Comparison of ENCODE assay signal across 19 mouse cellular contexts in the genomic region with DNA sequence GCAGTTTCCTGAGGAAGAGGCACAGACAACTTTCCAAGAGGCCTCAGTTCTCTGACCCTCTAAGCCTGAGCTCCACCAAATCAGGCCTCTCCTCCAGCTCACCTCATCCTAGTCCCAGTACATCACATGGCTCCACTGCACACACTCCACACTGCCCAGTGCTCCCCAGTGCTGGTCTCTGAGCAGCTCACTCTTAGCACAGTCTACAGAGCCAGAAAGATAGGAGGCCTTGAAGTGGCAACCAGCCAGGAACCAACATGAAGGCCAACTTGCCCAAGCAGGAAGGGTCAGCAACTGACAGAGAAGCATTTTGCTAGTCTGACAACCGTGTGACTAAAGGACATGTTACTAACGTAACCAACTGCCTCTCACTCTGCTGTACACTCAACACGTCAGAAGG. TPM values are rescaled to one million over a fixed set of nuclear protein-coding genes. Genes with fewer than 3 reads are reported as not detected.
A peak's percentile ranks its signal among the peaks of the same experiment; 100 is the strongest.
DNase-seq lines count a peak whose midpoint lies in the region; ATAC-seq and TF ChIP-seq lines count a peak whose summit lies in the region.
"Had no signal": no experiment of that assay in that cellular context is flagged by ENCODE, and none has a peak within 500 bp of the region (broad histone marks: within the 10 kb centered on the region; RNA-seq: fewer than 3 reads in every experiment).

No protein-coding gene starts in this region.

- H3K4me1 ChIP-seq in liver, adult 2 months (ENCODE audit: control insufficient read depth, insufficient read depth, low read length) = peaks cover 2% of the 10 kb centered on the region; the same call in 1 of the 2 replicates
- H3K4me1 ChIP-seq in liver, embryonic 11.5 days (replicated peaks; ENCODE audit: control insufficient read depth, insufficient read depth, low read length) = peaks cover 4% of the 10 kb centered on the region; the same call in 1 of the 2 replicates
- H3K4me1 ChIP-seq in ES-Bruce4 (ENCODE audit: control insufficient read depth, insufficient read depth, low read length) = no peaks in the 10 kb centered on the region

- ATAC-seq in liver, embryonic 11.5 days (replicated peaks; ENCODE audit: low FRiP score) = no peak
- ATAC-seq: CD4-positive, CD25-positive, alpha-beta regulatory T cell, adult 4 months; inflammation-experienced regulatory T-cells, adult 6 months had no signal

- H3K4me2 ChIP-seq in liver, embryonic 11.5 days = no peak overlapping the region
- H3K4me2 ChIP-seq: forebrain, embryonic 12.5 days had no signal

- no peaks in the 10 kb centered on the region for H3K27me3 ChIP-seq in liver, adult 2 months (ENCODE audit: control insufficient read depth, insufficient read depth, low read length)
- no peaks in the 10 kb centered on the region for H3K27me3 ChIP-seq in liver, embryonic 11.5 days (replicated peaks; ENCODE audit: control insufficient read depth, insufficient read depth, low read length)
- H3K27me3 ChIP-seq in ES-Bruce4 (ENCODE audit: control insufficient read depth, insufficient read depth, low read length, poor library complexity, severe bottlenecking) = no peaks in the 10 kb centered on the region
- H3K27me3 ChIP-seq: forebrain, embryonic 12.5 days; megakaryocyte, embryonic 14.5 days had no signal

- no peaks in the 10 kb centered on the region; the same call in 1 of the 2 replicates for H3K79me2 ChIP-seq in liver, adult 2 months (ENCODE audit: control insufficient read depth, insufficient read depth, low read length)

- H3K36me3 ChIP-seq in liver, adult 2 months (ENCODE audit: control insufficient read depth, insufficient read depth, low read length) = peaks cover 41% of the 10 kb centered on the region
- peaks cover 28% of the 10 kb centered on the region; the same call in 1 of the 2 replicates for H3K36me3 ChIP-seq in liver, embryonic 11.5 days (ENCODE audit: control insufficient read depth, insufficient read depth, low read length)
- peaks cover 24% of the 10 kb centered on the region for H3K36me3 ChIP-seq in ES-Bruce4 (ENCODE audit: control insufficient read depth, insufficient read depth, low read length, poor library complexity, severe bottlenecking)

- no peak for TF ChIP-seq POLR2A in liver, adult 2 months (IDR thresholded peaks at IDR 0.05; ENCODE audit: extremely low read depth, insufficient read depth, low read length)
- TF ChIP-seq POLR2A in ES-Bruce4 (IDR thresholded peaks at IDR 0.05; ENCODE audit: insufficient read depth, low read length) = no peak

- H3K9ac ChIP-seq in liver, adult 2 months (ENCODE audit: low read depth, low read length) = no peak overlapping the region
- no peak overlapping the region for H3K9ac ChIP-seq in liver, embryonic 11.5 days (ENCODE audit: low read depth, low read length)
- no peak overlapping the region for H3K9ac ChIP-seq in ES-Bruce4 (ENCODE audit: low read depth, poor library complexity, severe bottlenecking)
- H3K9ac ChIP-seq: forebrain, embryonic 12.5 days; liver, embryonic 14.5 days had no signal

- H3K9me3 ChIP-seq in liver, embryonic 11.5 days (ENCODE audit: control insufficient read depth, low read length) = no peaks in the 10 kb centered on the region
- no peaks in the 10 kb centered on the region for H3K9me3 ChIP-seq in ES-Bruce4 (replicated peaks; ENCODE audit: control insufficient read depth, insufficient read depth, low read length, poor library complexity, severe bottlenecking)
- H3K9me3 ChIP-seq: forebrain, embryonic 12.5 days; limb, embryonic 10.5 days; megakaryocyte, embryonic 14.5 days had no signal

- 82% methylated on average over 3 of the region's 3 CpGs for WGBS in liver, adult 2 months
- WGBS in liver, embryonic 11.5 days = 80% methylated on average over 3 of the region's 3 CpGs

- no peak overlapping the region for H3K27ac ChIP-seq in liver, adult 2 months (replicated peaks; ENCODE audit: insufficient read depth, low read depth, low read length)
- H3K27ac ChIP-seq in liver, embryonic 11.5 days (ENCODE audit: low read depth, low read length) = no peak overlapping the region
- 0 out of 2 replicates have a peak overlapping the region, but pooled peaks have one; percentile 31 for H3K27ac ChIP-seq in ES-Bruce4 (ENCODE audit: insufficient read depth, low read length)
- H3K27ac ChIP-seq: forebrain, embryonic 12.5 days; limb, embryonic 10.5 days; liver, embryonic 14.5 days had no signal

- DNase-seq in liver, adult 2 months (ENCODE audit: extremely low read depth, low read depth, low spot score) = peak; percentile 14
- no peak for DNase-seq in liver, embryonic 11.5 days (ENCODE audit: low spot score)
- DNase-seq in adrenal gland, adult 8-10 months = peak; percentile 83
- peak; percentile 49 for DNase-seq in heart, postnatal 4 days
- DNase-seq in layer of hippocampus, adult 9-10 months (ENCODE audit: low spot score) = no peak
- no peak for DNase-seq in kidney, adult 11 months
- DNase-seq in thymus, postnatal 4 days = no peak
- DNase-seq: cerebellum, adult 8-10 months; gastrocnemius, postnatal 25 days; layer of hippocampus, postnatal 36 days; right cerebral cortex, postnatal 25 days; thymus, adult 18-20 months had no signal

- no peak for TF ChIP-seq CTCF in liver, adult 2 months (IDR thresholded peaks at IDR 0.05; ENCODE audit: low read depth, low read length)
- no peak for TF ChIP-seq CTCF in ES-Bruce4 (IDR thresholded peaks at IDR 0.05; ENCODE audit: low read depth, low read length)

- no peak for TF ChIP-seq EP300 in ES-Bruce4 (IDR thresholded peaks at IDR 0.05; ENCODE audit: insufficient read depth, low read depth, low read length)

- no peak overlapping the region for H3K4me3 ChIP-seq in liver, adult 2 months (ENCODE audit: insufficient read depth, low read depth, low read length)
- H3K4me3 ChIP-seq in liver, embryonic 11.5 days (ENCODE audit: low read depth, low read length) = no peak overlapping the region
- H3K4me3 ChIP-seq in ES-Bruce4 (ENCODE audit: low read depth, low read length) = no peak overlapping the region
- H3K4me3 ChIP-seq: forebrain, embryonic 12.5 days; limb, embryonic 10.5 days; megakaryocyte, embryonic 14.5 days had no signal

RNA-seq across cellular contexts. Expression of gene Mterf4, which starts 5.1 kb away (rescaled TPM):
- total RNA-seq in liver, adult 2 months (2014; rRNA removed) = 24.6 and 27.4 TPM in 2 replicates
- 11.0 and 12.1 TPM in 2 replicates for polyA plus RNA-seq in liver, adult 2 months (2012; rRNA removed)
- 24.3 and 27.2 TPM in 2 replicates for polyA plus RNA-seq in liver, embryonic 11.5 days (2014; fragmentation: Nextera tagmentation; extraction: Ambion mirVana)
- polyA plus RNA-seq in ES-Bruce4 (2011; ENCODE audit: insufficient read depth, insufficient read length, low read depth, missing spikeins) = 25.7 and 29.1 TPM in 2 replicates
- total RNA-seq in adrenal gland, adult 8-10 months (2022) = 10 to 100 TPM; 25.1 to 28.8 (median 26.1) TPM
- 10 to 100 TPM; 13.0 to 13.7 TPM for total RNA-seq in heart, postnatal 4 days (2021)

RNA-seq across cellular contexts. Expression of gene Ppp1r7, which starts 42.1 kb away (rescaled TPM):
- 2.8 and 3.0 TPM in 2 replicates for total RNA-seq in liver, adult 2 months (2014; rRNA removed)
- 2.0 and 2.1 TPM in 2 replicates for polyA plus RNA-seq in liver, adult 2 months (2012; rRNA removed)
- 63.9 and 79.9 TPM in 2 replicates for polyA plus RNA-seq in liver, embryonic 11.5 days (2014; fragmentation: Nextera tagmentation; extraction: Ambion mirVana)
- polyA plus RNA-seq in ES-Bruce4 (2011; ENCODE audit: insufficient read depth, insufficient read length, low read depth, missing spikeins) = 40.4 and 40.8 TPM in 2 replicates
- total RNA-seq in adrenal gland, adult 8-10 months (2022) = 10 to 100 TPM; 31.1 to 46.5 (median 35.7) TPM
- 10 to 100 TPM; 30.5 to 34.9 TPM for total RNA-seq in heart, postnatal 4 days (2021)

RNA-seq across cellular contexts. Expression of gene Pask, which starts 42.7 kb away (rescaled TPM):
- total RNA-seq in liver, adult 2 months (2014; rRNA removed) = 0.18 and 0.47 TPM in 2 replicates
- polyA plus RNA-seq in liver, adult 2 months (2012; rRNA removed) = 0.36 and 1.0 TPM in 2 replicates
- 13.9 and 14.0 TPM in 2 replicates for polyA plus RNA-seq in liver, embryonic 11.5 days (2014; fragmentation: Nextera tagmentation; extraction: Ambion mirVana)
- polyA plus RNA-seq in ES-Bruce4 (2011; ENCODE audit: insufficient read depth, insufficient read length, low read depth, missing spikeins) = 25.6 and 26.0 TPM in 2 replicates
- 1 to 10 TPM; 4.9 to 7.9 (median 5.8) TPM for total RNA-seq in adrenal gland, adult 8-10 months (2022)
- 1 to 10 TPM; 7.9 to 8.6 TPM for total RNA-seq in heart, postnatal 4 days (2021)

Comparison
In these comparisons a context has a peak if more than half of its experiments do, and no peak if none do; other contexts are left out.
1. DNase-seq: peak in liver, adult 2 months (single experiment), adrenal gland, adult 8-10 months (single experiment) and heart, postnatal 4 days (single experiment); none in liver, embryonic 11.5 days (single experiment), layer of hippocampus, adult 9-10 months (single experiment), kidney, adult 11 months (single experiment) and thymus, postnatal 4 days (single experiment).